Mouse (Mus musculus): ENCODE measurements around the gene Rpp38. TPM values are rescaled to one million over a fixed set of nuclear protein-coding genes. Genes with fewer than 3 reads are reported as not detected.

Rpp38 gene
- 5.3 TPM for total RNA-seq (2023)

DNA sequence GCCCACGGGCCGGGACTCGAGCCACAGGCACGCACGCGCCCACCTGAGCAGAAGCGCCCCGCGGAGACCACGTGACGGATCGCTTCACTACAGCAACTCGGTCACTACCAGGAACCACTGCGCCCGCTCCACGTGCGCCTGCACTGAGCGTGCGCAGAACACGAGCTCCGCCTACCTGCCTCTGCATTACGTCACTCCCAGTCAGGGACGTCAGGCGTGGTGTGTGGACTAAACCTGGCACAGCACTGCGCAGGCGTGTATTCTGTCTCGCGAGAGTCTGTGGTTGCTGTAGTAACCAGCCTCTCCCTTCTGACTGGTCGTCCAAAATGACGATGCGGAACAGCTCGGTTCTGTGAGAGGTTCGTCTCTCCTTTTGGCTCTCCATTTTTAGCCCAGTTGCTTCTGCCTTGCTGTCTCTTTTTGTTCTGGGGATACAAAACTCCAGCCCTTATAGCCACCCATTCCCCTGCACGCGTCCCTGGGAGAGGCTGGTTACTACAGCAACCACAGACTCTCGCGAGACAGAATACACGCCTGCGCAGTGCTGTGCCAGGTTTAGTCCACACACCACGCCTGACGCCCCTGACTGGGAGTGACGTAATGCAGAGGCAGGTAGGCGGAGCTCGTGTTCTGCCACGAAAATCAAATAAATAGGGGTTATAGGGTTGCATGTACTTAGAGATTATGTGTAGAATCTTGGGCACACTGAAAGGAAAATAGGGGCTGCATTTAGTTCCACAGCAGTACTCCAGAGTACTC is at the start of gene Rpp38:
Gene Rpp38, minus strand, starts transcription at position 160 of the 759 bp plus-strand sequence.

DNA sequence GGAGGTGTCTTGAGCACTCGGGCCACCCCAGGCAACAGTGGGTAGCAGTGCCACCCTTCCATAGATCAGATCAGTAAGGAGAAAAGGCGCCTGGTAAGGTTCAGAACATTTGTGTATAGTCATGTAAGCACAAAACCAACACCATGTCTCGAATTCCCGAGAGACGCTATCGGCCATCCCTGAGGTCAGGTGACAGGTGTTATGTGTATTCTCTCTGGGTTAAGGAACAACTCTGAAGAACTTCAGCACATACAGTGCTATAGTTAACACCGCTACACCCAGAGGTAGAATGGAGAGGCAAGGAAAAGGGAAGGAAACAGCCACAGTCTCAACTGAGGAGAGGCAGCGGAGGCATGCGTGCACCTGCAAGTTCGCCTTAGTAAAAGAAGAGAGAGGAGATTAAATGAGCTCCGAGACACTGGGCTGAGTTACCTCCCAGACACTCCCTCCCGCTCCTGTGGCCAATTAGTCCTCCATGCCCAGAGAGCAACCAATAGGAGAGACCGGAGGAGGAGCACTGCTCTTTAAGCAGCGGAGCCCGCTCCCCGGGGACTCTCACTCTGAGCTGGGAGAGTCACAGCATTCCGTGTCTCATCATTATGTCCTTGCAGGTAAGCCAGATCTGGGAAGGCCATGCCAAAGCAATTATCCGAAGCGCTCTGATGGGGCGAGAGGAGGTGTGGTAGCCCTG is 3.3 kb upstream of the Rpp38 start, which contains the start of gene Acbd7:
Gene Acbd7, plus strand, starts transcription at position 558 of the 691 bp plus-strand sequence.

DNA sequence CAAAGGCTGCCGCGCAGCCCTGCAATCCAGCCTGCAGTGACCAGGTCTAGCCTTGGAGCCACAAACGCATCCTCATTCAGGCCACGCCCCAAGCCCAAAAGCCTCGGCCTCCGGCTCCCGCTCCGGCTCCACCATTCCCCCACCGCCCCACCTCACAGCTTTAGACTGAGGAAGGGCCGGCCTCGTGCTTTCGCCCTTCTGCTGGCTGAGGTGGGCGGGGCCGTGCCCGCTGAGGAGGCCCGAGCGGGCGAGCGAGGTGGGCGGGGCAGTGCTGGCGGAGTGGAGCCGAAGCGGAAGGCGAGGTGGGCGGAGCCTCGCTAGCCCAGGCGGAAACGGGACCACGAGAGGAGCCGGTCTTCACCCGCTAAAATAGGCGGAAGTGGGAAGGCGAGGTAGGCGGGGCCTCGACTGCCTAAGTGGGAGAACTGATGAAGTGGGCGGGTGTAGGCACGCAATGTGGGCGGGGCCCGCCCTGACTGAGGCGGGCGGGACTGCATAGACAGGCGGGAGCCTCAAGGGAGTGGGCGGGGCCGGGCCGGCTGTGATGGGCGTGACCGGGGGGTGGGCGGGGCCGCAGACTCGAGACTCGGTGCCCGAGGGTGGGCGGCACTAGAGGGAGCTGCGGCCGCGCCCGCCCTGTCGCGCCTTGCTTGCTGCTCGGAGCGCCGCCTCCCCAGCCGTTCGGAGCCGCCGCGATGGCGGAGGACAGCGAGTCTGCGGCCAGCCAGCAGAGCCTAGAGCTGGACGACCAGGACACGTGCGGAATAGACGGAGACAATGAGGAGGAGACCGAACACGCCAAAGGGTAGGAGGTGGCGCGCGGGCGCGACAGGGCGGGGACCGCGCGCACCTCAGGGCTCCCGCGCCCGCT is 48.6 kb downstream of the Rpp38 start, which contains the start of gene Nmt2:
Gene Nmt2, plus strand, starts transcription at position 611 of the 871 bp plus-strand sequence.

Other genes with a start within 250 kb of the Rpp38 start
- not detected for gene Fam171a1, start 218.4 kb downstream of the Rpp38 start, total RNA-seq (2023)
- 33.3 TPM for gene Nmt2, start 48.4 kb downstream of the Rpp38 start, total RNA-seq (2023)
- not detected for gene Acbd7, start 3.5 kb upstream of the Rpp38 start, total RNA-seq (2023)
- not detected for gene Olah, start 64.6 kb upstream of the Rpp38 start, total RNA-seq (2023)
- not detected for gene Meig1, start 90.0 kb upstream of the Rpp38 start, total RNA-seq (2023)
- 36.7 TPM for gene Dclre1c, start 91.5 kb upstream of the Rpp38 start, total RNA-seq (2023)
- gene Suv39h2, start 142.4 kb upstream of the Rpp38 start, total RNA-seq (2023): 1.3 TPM
- 22.5 TPM for gene Gm45902, start 180.1 kb upstream of the Rpp38 start, total RNA-seq (2023)
- 105 TPM for gene Hspa14, start 180.2 kb upstream of the Rpp38 start, total RNA-seq (2023)
- 1.4 TPM for gene Cdnf, start 180.4 kb upstream of the Rpp38 start, total RNA-seq (2023)
- 311 TPM for gene Fam107b, start 237.8 kb upstream of the Rpp38 start, total RNA-seq (2023)

All from CD8-positive naive resting alpha-beta T cell, adult 57 days (primary cell).